Mouse (Mus musculus): ENCODE data around the gene Ube2l3. TPM values are rescaled to one million over a fixed set of nuclear protein-coding genes. Genes with fewer than 3 reads are reported as not detected.
"Not testable (repeated sequence)": the region's sequence is repeated elsewhere in the genome, so short reads cannot be mapped to it uniquely, and the experiment has no call there.

The Ube2l3 gene
- polyA plus RNA-seq, 1 experiment from 2014 or later = 436 TPM

DNA sequence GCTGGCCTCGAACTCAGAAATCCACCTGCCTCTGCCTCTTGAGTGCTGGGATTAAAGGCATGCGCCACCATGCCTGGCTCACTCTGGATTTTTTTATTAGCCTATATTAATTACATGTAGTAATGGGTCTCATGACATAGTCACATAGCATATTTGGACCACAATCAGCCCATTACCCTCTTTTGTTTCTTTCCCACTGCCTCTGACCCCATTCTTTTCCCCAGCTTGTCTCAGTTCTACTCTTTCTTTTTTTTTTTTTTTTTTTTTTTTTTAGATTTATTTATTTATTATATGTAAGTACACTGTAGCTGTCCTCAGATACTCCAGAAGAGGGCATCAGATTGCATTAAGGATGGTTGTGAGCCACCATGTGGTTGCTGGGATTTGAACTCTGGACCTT, 29.1 kb upstream of the Ube2l3 start:
- not testable (repeated sequence) for H3K27me3 ChIP-seq (ENCODE audit: poor library complexity, severe bottlenecking); H3K36me3 ChIP-seq (replicated peaks); H3K4me3 ChIP-seq; DNase-seq (ENCODE audit: extremely low spot score, low spot score); H3K27ac ChIP-seq
- Histone ChIP-seq H3K9me3 (peaks cover 11% of the 10 kb centered on the region; the same call in 1 of the 2 replicates), H3K4me1 (peaks cover 32% of the 10 kb centered on the region)
- 96% methylated on average over 2 of the region's 2 CpGs for WGBS

DNA sequence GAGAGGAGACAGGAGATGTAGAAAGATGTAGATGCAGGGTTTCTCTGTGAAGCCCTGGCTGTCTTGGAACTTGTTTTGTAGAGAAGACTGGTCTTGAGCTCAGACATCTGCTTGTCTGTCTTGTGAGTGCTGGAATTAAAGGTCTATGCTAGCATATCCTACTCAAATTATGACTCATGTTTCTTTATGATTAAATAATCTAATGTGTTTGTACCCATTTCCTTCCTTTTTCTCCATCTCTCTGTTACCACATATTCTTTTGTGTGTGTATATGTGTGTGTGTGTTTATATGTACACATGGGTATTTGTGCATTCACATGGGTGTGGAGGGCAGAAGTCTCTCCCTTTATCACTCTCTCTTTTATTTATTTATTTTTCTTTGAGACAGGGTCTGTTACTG, 24.0 kb upstream of the Ube2l3 start:
- Histone ChIP-seq H3K4me1 (no peaks in the 10 kb centered on the region), H3K9me3 (peaks cover 11% of the 10 kb centered on the region; the same call in 1 of the 2 replicates), H3K27ac (no peak overlapping the region), H3K36me3 (replicated peaks) (no peaks in the 10 kb centered on the region), H3K27me3 (ENCODE audit: poor library complexity, severe bottlenecking) (0 out of 2 replicates have a peak, but pooled peaks cover 4% of the 10 kb centered on the region), H3K4me3 (no peak overlapping the region)
- no peak for DNase-seq (ENCODE audit: extremely low spot score, low spot score)

- WGBS = 91% methylated on average over 5 of the region's 5 CpGs
- peaks cover 11% of the 10 kb centered on the region; the same call in 1 of the 2 replicates for H3K9me3 ChIP-seq
- no peak for DNase-seq (ENCODE audit: extremely low spot score, low spot score)
Measured at GRCm38 (mm10) chr16:17225584-17225983, 23.1 kb upstream of the Ube2l3 start.

GRCm38 (mm10) chr16:17222197-17222596, 19.7 kb upstream of the Ube2l3 start:
- H3K4me1 ChIP-seq = peaks cover 9% of the 10 kb centered on the region
- WGBS = 32% methylated on average over 25 of the region's 25 CpGs
- 0 out of 2 replicates have a peak, but pooled peaks cover 4% of the 10 kb centered on the region for H3K27me3 ChIP-seq (ENCODE audit: poor library complexity, severe bottlenecking)
- no peak overlapping the region for H3K27ac ChIP-seq
- no peaks in the 10 kb centered on the region for H3K36me3 ChIP-seq (replicated peaks)
- no peak overlapping the region for H3K4me3 ChIP-seq
- DNase-seq (ENCODE audit: extremely low spot score, low spot score) = peak; percentile 95
- no peaks in the 10 kb centered on the region; the same call in 1 of the 2 replicates for H3K9me3 ChIP-seq

More at GRCm38 (mm10) chr16:17225584-17225983, 23.1 kb upstream of the Ube2l3 start:
- Histone ChIP-seq H3K4me1 (peaks cover under 1% of the 10 kb centered on the region; the same call in 1 of the 2 replicates), H3K27ac (no peak overlapping the region), H3K4me3 (no peak overlapping the region), H3K36me3 (replicated peaks) (no peaks in the 10 kb centered on the region), H3K27me3 (ENCODE audit: poor library complexity, severe bottlenecking) (0 out of 2 replicates have a peak, but pooled peaks cover 4% of the 10 kb centered on the region)

DNA sequence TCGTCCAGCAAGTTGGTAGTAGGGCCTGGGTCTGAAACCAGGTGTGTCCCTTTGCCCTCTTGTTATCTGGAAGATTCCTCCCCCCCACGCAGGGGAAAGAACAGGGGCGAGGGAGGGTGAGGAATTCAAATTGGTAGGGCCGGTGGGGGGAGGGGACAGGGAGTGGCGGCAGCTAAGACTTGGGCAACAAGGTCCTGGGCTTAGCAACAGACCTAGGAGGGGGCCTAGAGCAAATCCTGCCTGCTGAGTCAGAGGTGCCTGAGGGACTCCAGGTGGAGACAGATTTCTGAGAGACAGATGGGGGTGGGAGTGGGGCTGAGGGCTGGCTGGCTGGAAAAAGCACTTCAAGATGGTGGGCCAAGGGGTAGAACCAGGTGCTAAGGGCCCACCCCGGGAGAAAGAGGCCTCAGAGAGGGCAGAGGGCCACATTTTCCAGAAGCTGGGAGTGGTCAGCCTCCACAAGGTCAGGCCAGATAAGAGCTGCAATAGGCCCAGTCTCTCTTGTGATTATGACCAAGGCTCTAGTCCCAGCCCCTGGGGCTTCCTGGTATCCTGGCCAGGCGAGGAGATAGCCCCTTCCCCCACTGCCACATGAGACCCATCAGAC, 17.8 kb upstream of the Ube2l3 start:
- H3K27me3 ChIP-seq (ENCODE audit: poor library complexity, severe bottlenecking) = 0 out of 2 replicates have a peak, but pooled peaks cover 4% of the 10 kb centered on the region
- peaks cover 9% of the 10 kb centered on the region for H3K4me1 ChIP-seq
- DNase-seq (ENCODE audit: extremely low spot score, low spot score) = no peak
- no peak overlapping the region for H3K4me3 ChIP-seq
- WGBS = 32% methylated on average over 7 of the region's 7 CpGs
- H3K36me3 ChIP-seq (replicated peaks) = no peaks in the 10 kb centered on the region
- H3K9me3 ChIP-seq = no peaks in the 10 kb centered on the region; the same call in 1 of the 2 replicates
- H3K27ac ChIP-seq = peak overlapping the region; percentile 63

- 71% methylated on average over 8 of the region's 8 CpGs for WGBS
- H3K27ac ChIP-seq = no peak overlapping the region
- H3K4me1 ChIP-seq = peaks cover 9% of the 10 kb centered on the region
- H3K9me3 ChIP-seq = no peaks in the 10 kb centered on the region; the same call in 1 of the 2 replicates
- no peak for DNase-seq (ENCODE audit: extremely low spot score, low spot score)
- H3K27me3 ChIP-seq (ENCODE audit: poor library complexity, severe bottlenecking) = 0 out of 2 replicates have a peak, but pooled peaks cover under 1% of the 10 kb centered on the region
- no peak overlapping the region for H3K4me3 ChIP-seq
- peaks cover 2% of the 10 kb centered on the region for H3K36me3 ChIP-seq (replicated peaks)
Measured at GRCm38 (mm10) chr16:17216934-17217633, 14.6 kb upstream of the Ube2l3 start.

GRCm38 (mm10) chr16:17209981-17210838, 7.8 kb upstream of the Ube2l3 start:
- peaks cover 29% of the 10 kb centered on the region for H3K4me1 ChIP-seq
- H3K27ac ChIP-seq = peak overlapping the region; percentile 88
- H3K9me3 ChIP-seq = no peaks in the 10 kb centered on the region; the same call in 1 of the 2 replicates
- peak; percentile 88 for DNase-seq (ENCODE audit: extremely low spot score, low spot score)
- H3K4me3 ChIP-seq = peak overlapping the region; percentile 64
- peaks cover 50% of the 10 kb centered on the region for H3K27me3 ChIP-seq (ENCODE audit: poor library complexity, severe bottlenecking)
- H3K36me3 ChIP-seq (replicated peaks) = peaks cover 7% of the 10 kb centered on the region
- 8% methylated on average over 48 of the region's 48 CpGs for WGBS

DNA sequence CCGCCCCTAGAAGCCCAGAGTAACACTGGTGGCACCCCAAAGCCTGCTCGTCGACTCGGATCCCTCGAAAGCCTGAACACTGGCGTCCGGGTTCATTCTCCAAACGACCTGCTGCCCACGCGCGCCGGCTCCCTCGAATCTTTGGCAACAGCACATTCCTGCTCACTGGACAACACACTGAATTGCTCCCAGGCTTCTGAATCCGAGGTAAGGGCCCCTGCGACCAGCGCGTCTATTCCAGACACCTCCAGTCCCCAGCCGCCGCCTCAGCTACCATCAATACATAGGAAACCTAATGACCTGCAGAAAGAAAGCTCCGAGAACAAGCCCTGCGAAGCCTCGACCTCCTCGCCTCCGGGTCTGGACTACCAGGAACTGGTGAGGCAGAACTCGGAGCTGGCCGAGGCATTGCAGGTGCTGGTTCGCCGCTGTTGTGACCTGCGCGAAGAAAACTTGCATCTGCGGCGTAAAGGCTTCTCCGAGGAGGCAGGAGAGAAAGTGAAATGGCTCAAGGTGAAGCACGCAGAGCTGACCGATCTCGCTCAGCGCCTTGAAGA, 7.0 kb upstream of the Ube2l3 start:
- Histone ChIP-seq H3K27me3 (ENCODE audit: poor library complexity, severe bottlenecking) (peaks cover 50% of the 10 kb centered on the region), H3K4me3 (peak overlapping the region; percentile 64), H3K9me3 (no peaks in the 10 kb centered on the region; the same call in 1 of the 2 replicates), H3K27ac (peak overlapping the region; percentile 88), H3K36me3 (replicated peaks) (peaks cover 7% of the 10 kb centered on the region), H3K4me1 (peaks cover 29% of the 10 kb centered on the region)
- no peak for DNase-seq (ENCODE audit: extremely low spot score, low spot score)
- 1% methylated on average over 37 of the region's 37 CpGs for WGBS

DNA sequence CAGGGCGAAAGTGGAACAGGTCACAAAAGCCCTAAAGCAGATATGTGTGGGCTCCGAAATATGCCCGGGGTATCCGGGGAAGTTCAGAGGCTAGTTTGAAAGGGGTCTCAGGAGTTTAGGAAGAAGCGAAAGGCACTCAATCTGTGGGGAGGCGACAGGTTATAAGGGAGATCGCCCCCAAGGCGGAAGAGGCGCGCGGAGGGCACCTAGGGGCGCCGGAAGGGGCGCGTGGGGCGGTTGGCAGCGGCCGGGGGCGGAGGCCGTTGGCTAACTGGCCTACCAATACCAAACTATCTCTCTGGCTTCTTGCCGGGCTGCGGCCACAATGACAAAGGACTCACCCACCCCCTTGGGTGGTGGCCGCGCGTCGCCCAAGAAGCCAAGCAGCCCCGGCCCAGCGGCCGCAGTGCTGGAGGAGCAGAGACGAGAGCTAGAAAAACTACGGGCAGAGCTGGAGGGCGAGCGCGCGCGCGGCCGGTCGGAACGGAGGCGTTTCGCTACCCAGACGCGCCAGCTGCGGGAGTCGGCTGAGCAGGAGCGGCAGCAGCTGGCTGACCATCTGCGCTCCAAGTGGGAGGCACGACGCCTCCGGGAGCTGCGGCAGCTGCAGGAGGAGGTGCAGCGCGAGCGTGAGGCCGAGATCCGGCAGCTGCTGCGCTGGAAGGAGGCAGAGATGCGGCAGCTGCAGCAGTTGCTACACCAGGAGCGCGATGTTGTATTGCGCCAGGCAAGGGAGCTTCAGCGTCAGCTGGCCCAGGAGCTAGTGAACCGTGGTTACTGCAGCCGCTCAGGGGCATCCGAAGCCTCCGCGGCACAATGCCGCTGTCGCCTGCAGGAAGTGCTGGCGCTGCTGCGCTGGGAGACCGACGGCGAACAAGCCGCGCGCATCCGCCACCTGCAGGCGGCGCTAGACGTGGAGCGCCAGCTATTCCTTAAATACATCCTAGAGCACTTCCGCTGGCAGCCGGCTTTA, 6.2 kb upstream of the Ube2l3 start, which contains the start of gene Rimbp3:
Gene Rimbp3, plus strand, starts transcription at position 215 of the 973 bp plus-strand sequence.
- Histone ChIP-seq H3K4me3 (peak within 1 kb of the TSS; percentile 64), H3K4me1 (peaks cover 29% of the 10 kb centered on the region), H3K9me3 (no peaks in the 10 kb centered on the region; the same call in 1 of the 2 replicates), H3K27ac (peak within 1 kb of the TSS; percentile 88), H3K36me3 (replicated peaks) (peaks cover 7% of the 10 kb centered on the region), H3K27me3 (ENCODE audit: poor library complexity, severe bottlenecking) (peaks cover 50% of the 10 kb centered on the region)
- DNase-seq (ENCODE audit: extremely low spot score, low spot score) = peak; percentile 88
- under 1% methylated on average over 85 of the region's 85 CpGs for WGBS

DNA sequence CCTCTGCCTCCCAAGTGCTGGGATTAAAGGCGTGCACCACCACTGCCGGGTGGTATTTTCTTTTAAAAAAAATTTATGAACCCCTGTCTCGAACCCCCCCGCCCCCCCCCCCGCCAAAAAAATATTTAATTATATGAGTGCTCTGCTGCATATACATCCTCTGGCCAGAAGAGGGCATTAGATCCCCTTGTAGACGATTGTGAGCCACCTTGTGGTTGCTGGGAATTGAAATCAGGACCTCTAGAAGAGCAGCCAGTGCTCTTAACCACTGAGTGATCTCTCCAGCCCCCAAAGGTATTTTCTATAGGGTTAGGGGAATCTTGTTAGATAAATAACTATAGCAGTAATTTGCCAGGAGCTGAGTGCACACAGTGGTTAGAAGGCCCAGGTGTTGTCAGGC, 2.5 kb upstream of the Ube2l3 start:
- Histone ChIP-seq H3K27me3 (ENCODE audit: poor library complexity, severe bottlenecking) (peaks cover 30% of the 10 kb centered on the region), H3K27ac (no peak overlapping the region), H3K4me1 (peaks cover 25% of the 10 kb centered on the region), H3K9me3 (no peaks in the 10 kb centered on the region), H3K36me3 (replicated peaks) (no peaks in the 10 kb centered on the region), H3K4me3 (no peak overlapping the region)
- 10% methylated on average over 6 of the region's 6 CpGs for WGBS
- no peak for DNase-seq (ENCODE audit: extremely low spot score, low spot score)

GRCm38 (mm10) chr16:17201977-17202376, 472 bp downstream of the Ube2l3 start:
- Histone ChIP-seq H3K27ac (0 out of 2 replicates have a peak overlapping the region, but pooled peaks have one; percentile 98), H3K9me3 (no peaks in the 10 kb centered on the region), H3K4me3 (peak overlapping the region; percentile 99; the same call in 1 of the 2 replicates), H3K36me3 (replicated peaks) (peaks cover 16% of the 10 kb centered on the region), H3K4me1 (peaks cover 16% of the 10 kb centered on the region), H3K27me3 (ENCODE audit: poor library complexity, severe bottlenecking) (peaks cover 11% of the 10 kb centered on the region)
- no peak for DNase-seq (ENCODE audit: extremely low spot score, low spot score)
- WGBS = 73% methylated on average over 2 of the region's 2 CpGs
